In the genomic region with DNA sequence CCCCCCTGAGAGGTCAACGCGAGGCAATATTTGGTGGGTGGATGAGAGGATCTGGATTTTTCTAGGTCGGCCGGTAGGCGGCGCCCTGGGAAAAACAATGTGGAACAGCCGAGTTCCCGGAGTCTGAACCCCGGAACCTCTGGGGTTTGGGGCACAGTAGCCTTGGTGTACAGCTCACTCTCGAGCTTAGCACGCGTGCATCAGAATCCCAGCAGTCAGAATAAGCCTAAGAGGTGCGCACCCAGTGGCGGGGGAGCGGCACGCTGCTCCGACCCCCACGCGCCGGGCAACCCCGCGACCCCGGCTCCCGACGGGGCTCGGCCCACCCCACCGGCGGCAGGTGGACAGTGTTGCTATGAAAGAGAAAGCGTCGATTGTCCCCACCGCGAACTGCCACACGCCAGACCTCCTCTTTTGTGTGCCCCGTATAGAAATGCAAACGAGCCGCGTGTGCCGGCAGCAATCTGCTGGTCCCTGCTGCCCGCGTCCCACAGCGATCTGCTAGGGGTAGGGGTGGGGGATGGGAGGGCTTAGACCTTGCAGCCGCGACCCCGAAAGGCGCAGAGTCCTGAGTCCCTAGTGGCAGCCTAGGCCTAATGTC, we compare ENCODE assay signal across 8 mouse cellular contexts. TPM values are rescaled to one million over a fixed set of nuclear protein-coding genes. Genes with fewer than 3 reads are reported as not detected.
DNase-seq lines count a peak whose midpoint lies in the region; ATAC-seq and TF ChIP-seq lines count a peak whose summit lies in the region.

No protein-coding gene starts in this region.

- H3K4me2 ChIP-seq in forebrain, postnatal 0 days (ENCODE audit: low read depth) = peak overlapping the region; percentile 99
- peak overlapping the region; percentile 96 for H3K4me2 ChIP-seq in lung, embryonic 16.5 days (ENCODE audit: low read depth, low read length)

- ATAC-seq in forebrain, postnatal 0 days = peak; percentile 39
- ATAC-seq in lung, embryonic 16.5 days (ENCODE audit: low read depth) = peak; percentile 23; the same call in 1 of the 2 replicates

- peak overlapping the region; percentile 49 for H3K4me3 ChIP-seq in ES-Bruce4 (ENCODE audit: low read depth, low read length)
- H3K4me3 ChIP-seq in forebrain, postnatal 0 days (ENCODE audit: low read depth, low read length) = peak overlapping the region; percentile 58
- peak overlapping the region; percentile 63 for H3K4me3 ChIP-seq in lung, embryonic 16.5 days (ENCODE audit: low read length)

- no peaks in the 10 kb centered on the region for H3K36me3 ChIP-seq in ES-Bruce4 (ENCODE audit: control insufficient read depth, insufficient read depth, low read length, poor library complexity, severe bottlenecking)
- H3K36me3 ChIP-seq in forebrain, postnatal 0 days (ENCODE audit: insufficient read depth) = no peaks in the 10 kb centered on the region
- no peaks in the 10 kb centered on the region for H3K36me3 ChIP-seq in lung, embryonic 16.5 days (ENCODE audit: control insufficient read depth, insufficient read depth, low read length)

- TF ChIP-seq CTCF in ES-Bruce4 (IDR thresholded peaks at IDR 0.05; ENCODE audit: low read depth, low read length) = peak; percentile 32
- TF ChIP-seq CTCF in forebrain, postnatal 0 days (IDR thresholded peaks at IDR 0.05; ENCODE audit: low read depth) = peak; percentile 73

- peaks cover 7% of the 10 kb centered on the region; the same call in 1 of the 2 replicates for H3K27me3 ChIP-seq in ES-Bruce4 (ENCODE audit: control insufficient read depth, insufficient read depth, low read length, poor library complexity, severe bottlenecking)
- peaks cover 7% of the 10 kb centered on the region; the same call in 1 of the 2 replicates for H3K27me3 ChIP-seq in forebrain, postnatal 0 days (ENCODE audit: insufficient read depth, low read length)
- H3K27me3 ChIP-seq in lung, embryonic 16.5 days (ENCODE audit: control insufficient read depth, insufficient read depth, low read depth, low read length) = peaks cover 4% of the 10 kb centered on the region; the same call in 1 of the 2 replicates

- H3K9me3 ChIP-seq in ES-Bruce4 (replicated peaks; ENCODE audit: control insufficient read depth, insufficient read depth, low read length, poor library complexity, severe bottlenecking) = no peaks in the 10 kb centered on the region
- no peaks in the 10 kb centered on the region for H3K9me3 ChIP-seq in forebrain, postnatal 0 days (ENCODE audit: low read length)
- H3K9me3 ChIP-seq in lung, embryonic 16.5 days (ENCODE audit: control insufficient read depth, low read length) = no peaks in the 10 kb centered on the region

- under 1% methylated on average over 45 of the region's 45 CpGs for WGBS in forebrain, postnatal 0 days
- 0% methylated on average over 43 of the region's 45 CpGs for WGBS in lung, embryonic 16.5 days

- peak; percentile 78 for DNase-seq in cerebellum, adult 11 months
- peak; percentile 85 for DNase-seq in forebrain, postnatal 0 days
- DNase-seq in heart, postnatal 4 days = peak; percentile 92
- peak; percentile 79 for DNase-seq in layer of hippocampus, adult 9-10 months (ENCODE audit: low spot score)
- DNase-seq in ovary, postnatal 10 days (ENCODE audit: low spot score) = peak; percentile 63
- DNase-seq in thymus, postnatal 0 days (ENCODE audit: low spot score) = peak; percentile 84

- H3K4me1 ChIP-seq in ES-Bruce4 (ENCODE audit: control insufficient read depth, insufficient read depth, low read length) = peaks cover 2% of the 10 kb centered on the region
- 0 out of 2 replicates have a peak, but pooled peaks cover 10% of the 10 kb centered on the region for H3K4me1 ChIP-seq in forebrain, postnatal 0 days (ENCODE audit: insufficient read depth)
- H3K4me1 ChIP-seq in lung, embryonic 16.5 days (replicated peaks; ENCODE audit: control insufficient read depth, insufficient read depth, low read length) = peaks cover 33% of the 10 kb centered on the region

- no peak overlapping the region for H3K27ac ChIP-seq in ES-Bruce4 (ENCODE audit: insufficient read depth, low read length)
- peak overlapping the region; percentile 82 for H3K27ac ChIP-seq in forebrain, postnatal 0 days (ENCODE audit: low read depth, low read length)
- H3K27ac ChIP-seq in lung, embryonic 16.5 days (ENCODE audit: low read length) = peak overlapping the region; percentile 96

- TF ChIP-seq EP300 in ES-Bruce4 (IDR thresholded peaks at IDR 0.05; ENCODE audit: insufficient read depth, low read depth, low read length) = peak; percentile 99

- no peak for TF ChIP-seq POLR2A in ES-Bruce4 (IDR thresholded peaks at IDR 0.05; ENCODE audit: insufficient read depth, low read length)

- no peak overlapping the region for H3K9ac ChIP-seq in ES-Bruce4 (ENCODE audit: low read depth, poor library complexity, severe bottlenecking)
- H3K9ac ChIP-seq in forebrain, postnatal 0 days = peak overlapping the region; percentile 59
- H3K9ac ChIP-seq in lung, embryonic 16.5 days (ENCODE audit: low read length) = peak overlapping the region; percentile 78

RNA-seq across cellular contexts. Expression of gene Gadd45g, which starts 0.8 kb away (rescaled TPM):
- polyA plus RNA-seq in ES-Bruce4 (2011; ENCODE audit: insufficient read depth, insufficient read length, low read depth, missing spikeins) = 6.4 and 9.6 TPM in 2 replicates
- total RNA-seq in forebrain, postnatal 0 days (2014; rRNA removed) = 13.8 and 13.9 TPM in 2 replicates
- 34.3 and 35.1 TPM in 2 replicates for polyA plus RNA-seq in forebrain, postnatal 0 days (2015; fragmentation: Nextera tagmentation; extraction: Ambion mirVana)
- total RNA-seq in heart, postnatal 4 days (2021) = 10 to 100 TPM; 23.8 to 29.4 TPM
- polyA plus RNA-seq in lung, embryonic 16.5 days (2015; fragmentation: Nextera tagmentation; extraction: Ambion mirVana) = 74.4 and 92.3 TPM in 2 replicates
- 14.2 and 16.1 TPM in 2 replicates for polyA plus RNA-seq in thymus, postnatal 0 days (2015; fragmentation: Nextera tagmentation; extraction: Ambion mirVana)

RNA-seq across cellular contexts. Expression of gene Sema4d, which starts 52.1 kb away (rescaled TPM):
- 22.9 and 24.6 TPM in 2 replicates for polyA plus RNA-seq in ES-Bruce4 (2011; ENCODE audit: insufficient read depth, insufficient read length, low read depth, missing spikeins)
- total RNA-seq in forebrain, postnatal 0 days (2014; rRNA removed) = 10.2 and 16.5 TPM in 2 replicates
- 9.8 and 14.2 TPM in 2 replicates for polyA plus RNA-seq in forebrain, postnatal 0 days (2015; fragmentation: Nextera tagmentation; extraction: Ambion mirVana)
- total RNA-seq in heart, postnatal 4 days (2021) = 10 to 100 TPM; 54.7 to 61.4 TPM
- 9.0 and 9.8 TPM in 2 replicates for polyA plus RNA-seq in lung, embryonic 16.5 days (2015; fragmentation: Nextera tagmentation; extraction: Ambion mirVana)
- 55.9 and 58.5 TPM in 2 replicates for polyA plus RNA-seq in thymus, postnatal 0 days (2015; fragmentation: Nextera tagmentation; extraction: Ambion mirVana)
